Mouse (Mus musculus): ENCODE data around the gene Vwa8.
"Not testable (repeated sequence)": the region's sequence is repeated elsewhere in the genome, so short reads cannot be mapped to it uniquely, and the experiment has no call there.

DNA sequence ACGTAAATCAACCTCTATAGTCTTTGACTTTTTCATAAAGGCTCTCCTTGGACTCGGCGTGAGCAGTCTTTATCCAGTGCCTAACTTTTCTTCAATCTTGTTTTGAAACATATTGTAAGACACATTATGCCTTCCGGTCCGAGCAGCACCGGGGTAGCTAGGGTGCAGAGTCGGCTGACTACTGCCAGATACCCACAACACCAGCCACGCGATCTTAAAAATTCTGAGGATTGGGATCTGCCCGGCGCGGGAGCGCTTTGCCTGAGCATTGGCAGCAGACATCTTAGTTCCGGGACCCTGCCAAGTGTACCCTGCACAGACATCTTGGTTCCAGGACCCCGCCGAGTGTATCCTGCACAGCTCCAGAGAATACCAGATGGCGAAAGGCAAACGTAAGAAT is 38.6 kb downstream of the Vwa8 start:
- not testable (repeated sequence) for TF ChIP-seq CTCF (IDR thresholded peaks at IDR 0.05; ENCODE audit: borderline replicate concordance, control insufficient read depth, extremely low read depth, insufficient read depth, low read length, poor library complexity); POLR2A (IDR thresholded peaks at IDR 0.05; ENCODE audit: control insufficient read depth, extremely low read depth, insufficient read depth, low read length, poor library complexity)
